Mouse (Mus musculus): ENCODE measurements at regions not wholly inside any gene's neighbourhood (a gene's known extent, or its start where the extent isn't known, plus 50 kb on each side); places are given as distances from the start of the nearest gene placed in this dataset.

- no peak for DNase-seq (ENCODE audit: low spot score)
Measured at GRCm38 (mm10) chr19:21913005-21913670, 135.0 kb downstream of the Cemip2 start.

GRCm38 (mm10) chr19:21913748-21914611 lies 135.8 kb downstream of the Cemip2 start:
- DNase-seq (ENCODE audit: low spot score) = no peak

- DNase-seq (ENCODE audit: low spot score) = no peak
Measured at GRCm38 (mm10) chr19:21914658-21915057, 136.5 kb downstream of the Cemip2 start.

GRCm38 (mm10) chr19:21918113-21918512 lies 140.0 kb downstream of the Cemip2 start:
- no peak for DNase-seq (ENCODE audit: low spot score)

GRCm38 (mm10) chr19:21919074-21919473 lies 140.9 kb downstream of the Cemip2 start:
- DNase-seq (ENCODE audit: low spot score) = no peak

GRCm38 (mm10) chr19:21940114-21940513 lies 162.0 kb downstream of the Cemip2 start:
- DNase-seq (ENCODE audit: low spot score) = no peak

- no peak for DNase-seq (ENCODE audit: low spot score)
Measured at GRCm38 (mm10) chr19:21941720-21942119, 163.6 kb downstream of the Cemip2 start.

- no peak for DNase-seq (ENCODE audit: low spot score)
Measured at GRCm38 (mm10) chr19:21942286-21942685, 164.1 kb downstream of the Cemip2 start.

GRCm38 (mm10) chr19:21943407-21943806 lies 165.3 kb downstream of the Cemip2 start:
- DNase-seq (ENCODE audit: low spot score) = no peak

- DNase-seq (ENCODE audit: low spot score) = no peak
Measured at GRCm38 (mm10) chr19:21946262-21946922, 168.2 kb downstream of the Cemip2 start.

GRCm38 (mm10) chr19:21948030-21948429 lies 169.9 kb downstream of the Cemip2 start:
- no peak for DNase-seq (ENCODE audit: low spot score)

- no peak for DNase-seq (ENCODE audit: low spot score)
Measured at GRCm38 (mm10) chr19:21962635-21963034, 176.2 kb upstream of the Trpm3 start.

GRCm38 (mm10) chr19:21989857-21990256 lies 149.0 kb upstream of the Trpm3 start:
- DNase-seq (ENCODE audit: low spot score) = no peak

GRCm38 (mm10) chr19:21990970-21991369 lies 147.9 kb upstream of the Trpm3 start:
- peak; percentile 39 for DNase-seq (ENCODE audit: low spot score)

GRCm38 (mm10) chr19:21991413-21991812 lies 147.4 kb upstream of the Trpm3 start:
- DNase-seq (ENCODE audit: low spot score) = no peak

GRCm38 (mm10) chr19:21999621-22000020 lies 139.2 kb upstream of the Trpm3 start:
- no peak for DNase-seq (ENCODE audit: low spot score)

- DNase-seq (ENCODE audit: low spot score) = no peak
Measured at GRCm38 (mm10) chr19:22008053-22008935, 130.6 kb upstream of the Trpm3 start.

- no peak for DNase-seq (ENCODE audit: low spot score)
Measured at GRCm38 (mm10) chr19:22010239-22010638, 128.6 kb upstream of the Trpm3 start.

GRCm38 (mm10) chr19:22015854-22016610 lies 122.8 kb upstream of the Trpm3 start:
- DNase-seq (ENCODE audit: low spot score) = no peak

- DNase-seq (ENCODE audit: low spot score) = no peak
Measured at GRCm38 (mm10) chr19:22017425-22017824, 121.4 kb upstream of the Trpm3 start.

GRCm38 (mm10) chr19:22027577-22027976 lies 111.3 kb upstream of the Trpm3 start:
- DNase-seq (ENCODE audit: low spot score) = no peak

Data from urinary bladder, postnatal 14 days (tissue).